Mouse (Mus musculus): ENCODE results near the gene Cox6b1.

Cox6b1 gene

DNA sequence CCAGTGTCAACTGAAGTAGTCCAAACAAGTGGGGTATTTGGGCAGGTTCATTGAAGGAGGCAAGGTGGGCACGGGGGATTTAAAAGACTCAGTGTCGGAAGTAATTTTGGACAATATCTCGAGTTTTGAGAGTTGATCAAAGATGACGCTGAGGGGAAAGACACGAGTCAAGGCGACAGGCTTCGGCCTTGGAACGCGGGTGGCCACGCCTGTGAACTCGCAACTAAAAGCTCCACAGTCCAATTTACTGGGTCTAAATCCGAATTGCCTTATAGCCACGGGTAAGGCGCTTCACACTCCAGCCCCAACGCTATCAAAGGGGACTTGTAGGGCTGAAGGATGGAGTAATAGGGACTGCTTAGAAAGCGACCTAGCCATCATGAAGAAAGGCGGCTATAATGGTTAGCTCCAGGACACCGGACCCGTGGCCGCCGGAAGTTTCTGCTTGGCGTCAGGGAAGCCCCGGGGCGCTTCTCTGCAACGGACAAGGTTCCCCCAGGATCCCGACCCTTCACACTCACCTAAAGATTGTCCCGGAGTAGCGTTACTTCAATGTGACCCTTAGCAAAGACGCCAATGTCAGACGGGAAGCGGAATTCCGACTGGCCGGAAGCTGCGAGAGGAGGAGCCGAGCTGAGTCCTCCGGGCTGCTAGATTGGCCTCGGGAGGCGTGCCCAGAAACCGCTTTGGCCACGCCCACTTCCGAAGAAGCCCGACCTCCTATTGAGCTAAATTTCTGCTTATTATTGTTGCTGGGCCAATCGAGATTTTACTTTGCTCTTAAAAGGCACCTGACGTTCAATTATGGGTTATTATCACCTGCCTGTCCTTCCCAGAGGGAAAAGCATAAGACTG lies at the start of gene Cox6b1:
Gene Cox6b1, minus strand, starts transcription at position 622 of the 855 bp plus-strand sequence.
- in situ Hi-C loops (cut with MboI), result no loop called here

- in situ Hi-C loops (cut with MboI), result no loop called here
These were observed 45.5 kb upstream of the Cox6b1 start, which contains the start of gene Pmis2 for GRCm38 (mm10) chr7:30671480-30671879. Gene Pmis2, minus strand, starts transcription at chr7:30671605.

GRCm38 (mm10) chr7:30669229-30669628 lies 43.3 kb upstream of the Cox6b1 start:
- in situ Hi-C loops (cut with MboI), result no loop called here

- in situ Hi-C loops (cut with MboI), result no loop called here
These were observed 39.4 kb upstream of the Cox6b1 start for GRCm38 (mm10) chr7:30665321-30665720.

- in situ Hi-C loops (cut with MboI), result no loop called here
These were observed 38.7 kb upstream of the Cox6b1 start, which contains the start of gene Haus5 for GRCm38 (mm10) chr7:30664529-30665200. Gene Haus5, minus strand, starts transcription at chr7:30664994.

- in situ Hi-C loops (cut with MboI), result no loop called here
These were observed 23.9 kb upstream of the Cox6b1 start, which contains the start of gene Rbm42 for GRCm38 (mm10) chr7:30649591-30650540. Gene Rbm42, minus strand, starts transcription at chr7:30650317.

- in situ Hi-C loops (cut with MboI), result no loop called here
These were observed 13.1 kb upstream of the Cox6b1 start for GRCm38 (mm10) chr7:30639083-30639482.

GRCm38 (mm10) chr7:30636395-30636794 lies 10.4 kb upstream of the Cox6b1 start:
- in situ Hi-C loops (cut with MboI), result no loop called here

- in situ Hi-C loops (cut with MboI), result no loop called here
These were observed 9.8 kb upstream of the Cox6b1 start, which contains the start of gene Etv2 for GRCm38 (mm10) chr7:30635752-30636151. Gene Etv2, minus strand, starts transcription at chr7:30635852.

- in situ Hi-C loops (cut with MboI), result no loop called here
These were observed 8.7 kb upstream of the Cox6b1 start for GRCm38 (mm10) chr7:30634621-30635020.

DNA sequence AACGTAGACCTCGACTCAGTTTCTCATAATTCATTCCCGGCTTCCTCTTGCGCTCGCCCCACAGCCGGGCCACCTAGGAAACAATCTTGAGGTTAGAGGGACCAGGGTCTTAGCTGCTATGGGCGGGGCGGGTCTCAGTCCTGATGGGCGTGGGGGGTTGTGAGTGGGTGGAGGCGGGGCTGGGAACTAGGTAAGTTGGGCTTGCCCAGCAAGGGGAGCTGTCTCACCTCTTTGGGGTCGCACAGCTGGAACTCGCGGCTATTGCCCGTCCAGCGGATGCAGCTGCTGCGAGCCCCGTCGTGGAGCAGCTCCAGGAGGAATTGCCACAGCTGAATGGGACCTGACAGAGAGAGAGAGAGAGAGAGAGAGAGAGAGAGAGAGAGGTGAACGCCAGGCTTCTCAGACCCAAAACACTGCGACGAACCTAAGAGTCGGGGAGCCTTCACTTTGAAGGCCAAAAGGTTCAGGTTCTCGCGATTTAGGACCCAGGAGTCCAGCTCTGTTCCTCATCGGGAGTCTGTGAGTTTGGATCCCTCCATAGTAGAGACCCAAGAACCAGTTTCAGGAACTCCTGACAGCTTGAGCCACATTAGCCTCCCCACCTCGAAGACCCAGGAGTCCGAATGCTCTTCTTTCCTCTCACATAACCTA lies 7.9 kb upstream of the Cox6b1 start:
- in situ Hi-C loops (cut with MboI), result no loop called here

DNA sequence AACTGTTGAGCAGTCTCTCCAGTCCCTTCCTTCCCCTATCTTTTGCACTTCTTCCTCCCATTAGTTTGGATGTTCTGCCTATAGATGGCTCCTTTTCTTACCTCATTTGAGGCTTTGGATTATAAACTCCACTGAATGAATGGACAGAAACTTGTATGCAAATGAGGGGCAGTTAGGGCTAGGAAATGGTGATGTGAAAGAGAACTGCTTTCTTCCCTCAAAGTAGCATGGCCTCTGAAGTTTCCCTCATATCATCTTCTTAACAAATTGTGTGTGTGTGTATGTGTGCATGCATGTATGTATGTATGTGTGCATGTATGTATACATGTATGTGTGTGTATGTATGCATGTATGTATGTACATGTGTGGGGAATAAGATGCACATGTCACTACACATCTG lies 3.1 kb upstream of the Cox6b1 start:
- in situ Hi-C loops (cut with MboI), result no loop called here

GRCm38 (mm10) chr7:30626647-30627046 lies 696 bp upstream of the Cox6b1 start:
- in situ Hi-C loops (cut with MboI), result no loop called here

DNA sequence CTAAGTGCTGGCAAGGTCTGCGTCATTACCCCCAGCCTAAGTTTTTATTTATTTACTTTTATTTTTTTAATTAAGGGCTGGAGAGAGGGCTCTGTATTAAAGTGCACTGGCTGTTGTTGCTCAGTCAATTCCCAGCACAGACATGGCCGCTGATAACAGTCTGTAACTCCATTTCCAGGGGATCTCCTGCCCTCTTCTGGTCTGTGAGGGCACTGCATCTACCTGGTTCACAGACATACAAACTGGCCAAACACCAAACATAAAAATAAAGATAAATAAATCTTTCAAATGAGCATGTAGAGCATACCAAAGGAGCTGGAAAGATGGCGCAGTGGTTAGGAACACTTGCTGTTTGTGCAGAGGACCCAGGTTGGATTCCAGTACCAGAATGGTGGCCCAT lies 6.7 kb downstream of the Cox6b1 start:
- in situ Hi-C loops (cut with MboI), result no loop called here

DNA sequence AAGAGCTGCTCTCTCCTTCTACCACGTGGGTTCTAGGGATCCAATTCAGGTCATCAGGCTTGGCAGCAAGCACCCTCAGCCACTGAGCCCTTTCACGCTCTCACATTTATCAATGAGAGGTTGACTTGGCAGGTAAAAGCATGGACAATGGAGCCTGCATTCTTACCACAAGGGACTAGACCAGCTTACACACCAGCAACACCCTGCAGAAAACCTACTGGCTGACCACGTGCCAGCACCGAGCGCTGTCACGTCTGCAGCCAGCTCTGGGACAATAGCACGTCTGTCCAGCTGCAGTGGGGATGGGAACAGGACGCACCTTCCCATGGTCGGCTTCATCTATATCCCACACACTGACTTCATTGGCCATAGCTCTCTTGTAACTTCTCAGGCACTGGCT lies 7.3 kb downstream of the Cox6b1 start:
- in situ Hi-C loops (cut with MboI), result no loop called here

- in situ Hi-C loops (cut with MboI), result no loop called here
These were observed 10.7 kb downstream of the Cox6b1 start for GRCm38 (mm10) chr7:30615049-30615760.

- in situ Hi-C loops (cut with MboI), result no loop called here
These were observed 11.5 kb downstream of the Cox6b1 start for GRCm38 (mm10) chr7:30614454-30614853.

GRCm38 (mm10) chr7:30613529-30614112 lies 12.3 kb downstream of the Cox6b1 start:
- in situ Hi-C loops (cut with MboI), result no loop called here

DNA sequence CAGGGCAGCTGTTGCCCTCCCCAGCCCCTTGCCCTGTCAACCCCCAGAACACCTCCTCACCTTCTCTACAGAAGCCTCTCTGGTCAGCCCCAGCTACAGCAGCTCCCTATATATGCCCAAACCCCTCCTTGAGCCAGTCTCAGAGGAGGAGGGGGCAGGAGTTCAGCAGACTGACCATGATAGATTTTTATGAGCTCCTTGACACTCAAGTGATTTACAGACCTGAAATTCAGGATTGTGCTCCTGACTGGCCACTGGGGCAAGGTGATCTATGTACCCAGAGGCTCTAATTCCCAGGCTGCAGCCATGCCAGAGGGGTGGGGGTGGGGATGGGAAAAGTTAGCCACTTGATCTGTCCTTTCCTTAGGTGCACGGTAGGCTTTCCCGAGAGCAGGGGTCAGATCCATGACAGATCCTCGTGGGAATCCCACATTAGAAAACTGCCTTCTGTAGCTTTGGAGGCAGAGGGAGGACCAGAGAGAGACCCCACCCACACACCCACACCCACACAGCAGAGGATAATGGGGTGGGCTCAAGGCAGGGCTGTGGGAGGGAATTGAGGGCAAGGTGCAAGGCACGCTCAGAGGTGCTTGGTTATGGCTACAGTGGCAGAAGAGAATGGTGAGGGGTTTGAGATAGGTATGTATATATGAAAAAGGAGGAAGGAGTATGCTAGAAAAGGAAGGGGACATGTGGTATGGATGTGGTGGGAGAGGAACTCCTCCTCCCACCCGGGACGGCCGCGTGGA lies 13.1 kb downstream of the Cox6b1 start, which contains the start of gene Upk1a:
Gene Upk1a, minus strand, starts transcription at position 194 of the 749 bp plus-strand sequence.
- in situ Hi-C loops (cut with MboI), result no loop called here

Data from mature B cell (primary cell).